Mouse (Mus musculus) adrenal gland, postnatal 14 days (tissue): Measurements from ENCODE around the gene Ccdc158. TPM values are rescaled to one million over a fixed set of nuclear protein-coding genes. Genes with fewer than 3 reads are reported as not detected.

Experiments used
- DNase-seq: peaks from one replicate; pipeline ENCODE4 v3.0.0; 2021; ENCODE audit warnings: mixed read lengths
- total RNA-seq: library from RNA; stranded (reverse); gene quantifications from 2 replicates; pipeline ENCODE4 v1.2.3, GENCODE M21; 2021

The Ccdc158 gene
- total RNA-seq, 1 experiment from 2014 or later: 0.37 TPM

DNA sequence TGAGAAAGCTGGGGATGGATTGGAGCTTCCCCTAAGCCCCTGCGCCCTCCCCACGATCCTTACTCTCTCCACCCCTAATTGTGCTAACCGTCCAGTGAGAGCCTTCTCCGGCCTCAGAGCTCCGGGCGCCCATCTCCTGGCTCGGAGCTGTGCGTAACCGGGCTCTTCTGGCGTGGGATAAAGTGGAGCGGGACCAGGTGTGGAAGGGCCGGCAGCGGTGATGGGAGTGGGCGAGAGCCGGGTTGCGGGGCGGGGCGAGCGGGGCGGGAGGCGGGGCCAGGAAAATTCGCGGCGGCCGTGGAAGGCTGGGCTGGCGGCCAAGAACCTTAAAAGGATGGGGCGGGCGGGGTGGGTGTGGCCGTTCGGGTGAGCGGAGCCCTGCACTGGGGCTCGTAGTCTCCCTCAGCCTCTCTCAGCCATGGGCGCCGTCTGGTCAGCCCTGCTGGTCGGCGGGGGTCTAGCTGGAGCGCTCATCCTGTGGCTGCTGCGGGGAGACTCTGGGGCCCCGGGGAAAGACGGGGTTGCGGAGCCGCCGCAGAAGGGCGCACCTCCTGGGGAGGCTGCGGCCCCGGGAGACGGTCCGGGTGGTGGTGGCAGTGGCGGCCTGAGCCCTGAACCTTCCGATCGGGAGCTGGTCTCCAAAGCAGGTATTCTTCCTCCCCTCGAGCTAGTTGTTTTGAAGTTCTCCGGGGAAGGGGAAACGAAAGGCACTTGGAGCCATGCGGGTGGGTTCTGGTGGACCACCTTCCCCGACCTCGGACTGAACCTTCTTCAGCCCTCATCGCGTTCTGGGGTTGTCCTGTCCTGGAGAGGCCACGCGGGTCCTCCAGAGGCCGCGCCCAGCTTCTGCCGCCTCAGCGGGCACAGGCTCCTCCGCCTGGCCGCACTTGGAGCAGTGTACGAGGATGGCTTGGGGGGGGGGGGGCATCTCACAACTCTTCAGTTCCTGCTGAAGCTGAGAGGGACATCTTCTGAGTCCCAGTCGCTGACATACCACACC is 72.1 kb downstream of the Ccdc158 start, which contains the start of gene Stbd1:
TSS of gene Stbd1 (plus strand) at position 351 of the 1,000 bp plus-strand sequence.
- DNase-seq: peak; percentile 77

DNA sequence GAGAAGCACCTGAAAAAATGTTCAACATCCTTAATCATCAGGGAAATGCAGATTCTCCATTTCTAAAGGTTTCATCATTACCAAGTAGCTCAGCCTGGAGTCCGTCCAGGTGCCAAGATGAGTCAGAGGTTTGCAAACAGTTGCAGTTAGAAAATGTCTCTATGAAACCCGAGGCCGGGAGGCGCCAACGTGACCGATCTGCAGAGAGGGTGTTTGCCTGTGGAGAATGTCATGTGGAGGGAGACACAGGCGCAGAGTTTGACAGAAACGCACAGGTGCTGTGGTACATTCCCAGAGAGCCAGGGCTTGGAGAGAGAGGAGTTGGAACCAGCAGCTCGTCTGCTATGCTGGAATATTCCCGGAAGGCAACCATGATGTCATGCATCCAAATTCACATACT is 76.0 kb downstream of the Ccdc158 start:
- DNase-seq: peak; percentile 72

DNA sequence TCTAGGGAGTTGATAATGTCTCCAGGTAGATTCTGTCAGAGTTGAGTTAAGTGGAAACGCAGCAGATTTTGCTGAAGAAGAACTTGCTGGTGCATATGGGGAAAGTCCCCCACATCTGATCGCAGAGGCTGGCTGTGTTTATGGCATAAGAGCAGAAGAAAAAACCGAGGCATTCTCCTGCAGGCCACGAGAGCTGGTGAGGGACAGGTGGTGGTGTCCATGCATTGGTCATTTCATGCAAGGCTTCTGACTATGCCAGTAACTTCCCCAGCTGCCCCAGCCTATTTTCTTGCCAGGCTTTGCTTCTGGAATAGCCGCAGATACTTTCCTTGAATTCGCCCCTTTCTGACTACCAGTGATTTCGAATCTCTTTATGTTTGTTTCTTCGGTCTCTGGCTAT is 78.2 kb downstream of the Ccdc158 start:
- no peak for DNase-seq

DNA sequence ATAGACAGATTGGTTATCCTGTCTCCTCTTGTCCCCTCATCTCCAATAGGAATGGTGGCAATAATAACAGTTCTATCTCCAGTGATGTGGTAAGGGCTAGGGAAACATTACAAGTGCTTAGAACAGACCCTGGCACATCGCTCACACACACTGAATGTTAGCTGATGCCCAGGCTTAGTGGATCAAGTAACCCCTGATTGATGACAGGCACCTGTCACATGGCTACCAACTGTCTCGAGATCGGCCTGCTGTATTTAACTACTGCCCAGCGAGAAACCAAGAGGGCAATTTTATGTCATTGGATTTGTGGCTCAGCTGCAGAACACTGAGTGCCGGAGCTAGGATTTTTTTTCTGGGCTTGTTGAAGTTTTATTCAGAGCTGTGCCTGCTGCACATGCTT is 80.0 kb downstream of the Ccdc158 start:
- DNase-seq: no peak

DNA sequence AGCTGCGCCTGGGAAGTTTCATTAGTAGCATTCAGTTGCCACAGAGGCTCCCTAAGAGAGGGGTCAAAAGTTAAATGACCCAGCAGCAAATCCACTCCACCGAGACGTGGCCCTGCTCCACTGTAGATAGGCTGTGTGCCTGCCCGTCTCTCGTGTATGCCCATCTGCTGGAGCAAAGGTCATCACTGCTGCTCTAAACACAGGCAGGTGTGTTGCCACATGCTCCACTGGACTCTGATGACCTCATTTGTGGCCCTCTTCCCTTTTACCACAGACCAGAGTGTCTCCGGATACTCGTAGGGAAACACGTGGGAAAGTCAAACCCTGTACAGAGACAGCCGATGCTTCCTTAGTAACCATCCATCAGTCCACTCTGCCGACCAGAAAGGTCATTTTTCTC is 89.1 kb downstream of the Ccdc158 start:
- no peak for DNase-seq

DNA sequence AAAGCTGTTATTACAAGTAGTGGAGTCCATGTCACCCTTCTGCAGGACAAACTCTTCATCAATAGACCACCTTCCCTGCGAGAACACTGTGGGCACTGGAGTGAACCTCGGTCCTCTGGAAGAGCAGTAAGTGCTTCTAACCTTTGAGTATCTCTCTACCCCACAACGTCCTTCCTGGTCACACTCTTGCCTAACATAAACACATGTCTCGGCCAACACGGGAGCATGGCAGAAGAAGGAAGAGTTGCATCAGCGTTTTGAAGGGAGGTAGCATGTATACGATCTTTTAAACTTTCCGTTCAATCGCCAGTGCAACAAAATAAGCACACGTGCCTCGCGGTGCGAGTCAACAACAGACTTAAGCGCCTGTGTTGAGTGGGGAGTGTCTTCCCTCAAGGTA is 95.5 kb downstream of the Ccdc158 start:
- no peak for DNase-seq

DNA sequence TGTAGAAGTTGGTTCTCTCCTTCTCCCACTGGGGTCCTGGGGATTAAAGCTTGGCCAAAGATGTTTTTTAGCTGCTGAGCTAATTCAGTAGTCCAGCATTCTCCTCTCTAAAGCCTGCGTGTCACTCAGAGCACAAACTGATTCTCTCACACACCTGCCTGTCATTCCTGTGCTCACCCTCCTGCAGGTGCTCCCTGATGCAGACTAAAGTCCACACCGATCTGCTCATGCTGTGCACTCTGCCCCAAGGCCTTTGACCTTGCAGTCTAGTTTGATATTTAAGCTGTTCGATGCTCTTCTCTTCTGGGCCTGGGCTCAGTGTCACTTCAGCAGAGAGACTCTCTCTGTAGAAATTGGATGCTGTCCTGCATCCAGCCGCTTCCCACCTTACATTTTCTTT is 103.8 kb downstream of the Ccdc158 start:
- DNase-seq: no peak

DNA sequence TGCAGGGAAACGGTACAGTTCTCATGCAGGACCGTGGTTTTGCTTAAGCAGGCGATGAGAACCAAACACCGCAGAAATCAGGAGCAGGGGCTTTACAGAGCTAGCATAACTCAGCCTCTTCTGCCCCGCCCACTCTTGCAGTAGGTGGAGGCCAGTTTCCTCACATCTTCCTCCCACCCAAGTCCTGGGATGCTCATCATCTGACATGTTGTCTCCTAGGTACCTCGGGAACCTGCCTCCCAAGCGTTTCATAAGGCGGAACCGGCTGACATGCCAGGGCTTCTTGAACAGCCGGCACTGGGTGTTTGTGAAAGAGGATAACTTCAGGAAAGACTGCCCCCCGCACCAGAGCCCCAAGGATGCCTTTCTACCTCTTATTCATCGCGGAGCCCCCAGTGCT is 113.1 kb downstream of the Ccdc158 start:
- no peak for DNase-seq

DNA sequence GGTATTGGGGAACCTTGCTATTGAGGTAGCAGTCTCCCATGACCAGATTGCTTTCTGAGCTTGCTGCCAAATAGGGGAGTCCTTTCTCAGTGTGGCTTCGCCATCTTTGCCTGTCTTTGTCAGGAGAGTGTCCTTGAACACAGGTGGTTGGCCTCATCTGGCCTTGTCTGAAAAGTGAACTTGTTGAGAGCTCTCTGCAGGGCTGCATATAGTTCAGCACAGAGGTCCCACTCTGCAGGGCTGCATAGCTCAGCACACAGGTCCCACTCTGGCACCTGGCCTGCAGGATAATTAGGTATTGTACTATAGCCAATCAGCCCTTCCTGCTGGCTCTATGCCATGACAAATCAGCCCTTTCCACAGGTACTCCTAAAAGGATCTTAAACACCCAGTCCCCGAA is 114.9 kb downstream of the Ccdc158 start:
- DNase-seq: no peak

Other genes starting within 250 kb of the Ccdc158 start
- 37.2 and 42.1 TPM in 2 replicates for gene Nup54, start 240.1 kb downstream of the Ccdc158 start, total RNA-seq
- gene Scarb2, start 168.4 kb downstream of the Ccdc158 start, total RNA-seq: 67.4 and 73.7 TPM in 2 replicates
- not detected in 2 replicates for gene Fam47e, start 120.2 kb downstream of the Ccdc158 start, total RNA-seq
- gene Stbd1, start 72.2 kb downstream of the Ccdc158 start, total RNA-seq: 5.7 and 8.7 TPM in 2 replicates
- 7.6 and 7.9 TPM in 2 replicates for gene Shroom3, start 8.2 kb upstream of the Ccdc158 start, total RNA-seq